Mouse (Mus musculus): ENCODE results near the gene M1ap.
A peak's percentile ranks its signal among the peaks of the same experiment; 100 is the strongest.

The M1ap gene

GRCm38 (mm10) chr6:82934616-82935230 lies 12.0 kb upstream of the M1ap start:
- DNase-seq (ENCODE audit: extremely low spot score, low read depth, low spot score) = no peak

GRCm38 (mm10) chr6:82939167-82939912 lies 7.4 kb upstream of the M1ap start, which contains the start of gene Sema4f:
Gene Sema4f, minus strand, starts transcription at chr6:82939769.
- peak; percentile 42 for DNase-seq (ENCODE audit: extremely low spot score, low read depth, low spot score)

DNA sequence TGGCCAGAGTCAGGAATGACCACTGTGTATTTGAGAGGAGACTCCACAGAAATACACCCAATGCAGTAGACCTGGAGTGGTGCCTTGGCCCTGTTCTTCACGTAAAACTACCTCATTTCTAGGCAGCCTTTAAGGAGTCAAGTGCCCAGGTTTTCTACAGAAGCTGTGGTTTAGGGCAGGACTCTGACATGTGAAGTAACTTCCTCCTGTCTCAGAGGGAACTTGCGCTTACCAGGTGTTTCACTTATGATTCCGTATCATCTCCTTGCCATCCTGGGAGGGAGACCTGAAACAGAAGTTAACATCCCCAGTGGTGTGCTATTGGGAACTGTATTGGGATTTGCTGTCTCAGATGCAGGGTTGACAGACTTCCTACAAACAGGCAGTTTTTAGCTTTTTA lies 5.9 kb upstream of the M1ap start:
- no peak for DNase-seq (ENCODE audit: extremely low spot score, low read depth, low spot score)

DNA sequence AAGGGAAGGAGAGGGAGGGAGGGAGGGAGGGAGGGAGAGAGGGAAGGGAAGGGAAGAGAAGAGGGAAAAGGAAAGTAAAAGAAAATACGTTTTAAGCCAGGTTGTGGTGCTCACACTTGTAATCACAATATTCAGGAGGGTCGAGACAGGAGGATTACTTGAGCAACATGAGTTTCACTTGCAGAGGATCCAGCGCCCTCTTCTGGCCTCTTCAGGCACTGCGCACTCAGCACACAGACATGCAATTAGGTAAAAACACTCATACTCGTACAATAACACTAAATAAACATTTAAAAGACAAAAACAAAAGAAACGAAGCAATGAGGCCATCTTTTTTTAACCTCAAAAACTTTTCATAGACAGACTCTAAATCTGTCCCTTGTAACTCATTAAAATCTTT lies 952 bp upstream of the M1ap start:
- no peak for DNase-seq (ENCODE audit: extremely low spot score, low read depth, low spot score)

GRCm38 (mm10) chr6:82956553-82957251 lies 10.0 kb downstream of the M1ap start:
- DNase-seq (ENCODE audit: extremely low spot score, low read depth, low spot score) = no peak

DNA sequence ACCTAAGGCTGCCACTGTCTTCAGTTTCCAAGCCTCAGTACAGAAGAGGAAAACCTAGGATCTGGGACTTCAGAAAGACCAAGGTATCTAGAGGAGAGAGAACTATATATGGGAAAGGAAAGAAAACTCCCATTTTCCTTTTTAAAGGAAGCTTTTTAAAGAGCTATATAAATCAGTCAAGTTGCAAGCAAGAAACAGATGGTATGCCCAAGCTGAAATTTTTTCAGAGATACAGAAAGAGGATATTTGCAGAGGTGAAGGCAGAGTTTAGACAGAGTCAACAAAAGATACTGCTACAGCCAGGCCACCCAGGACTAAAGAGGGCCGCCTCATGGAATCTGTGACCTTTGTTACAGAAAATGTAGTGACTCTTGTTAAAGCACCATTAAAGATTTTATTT lies 15.0 kb downstream of the M1ap start:
- DNase-seq (ENCODE audit: extremely low spot score, low read depth, low spot score) = no peak

DNA sequence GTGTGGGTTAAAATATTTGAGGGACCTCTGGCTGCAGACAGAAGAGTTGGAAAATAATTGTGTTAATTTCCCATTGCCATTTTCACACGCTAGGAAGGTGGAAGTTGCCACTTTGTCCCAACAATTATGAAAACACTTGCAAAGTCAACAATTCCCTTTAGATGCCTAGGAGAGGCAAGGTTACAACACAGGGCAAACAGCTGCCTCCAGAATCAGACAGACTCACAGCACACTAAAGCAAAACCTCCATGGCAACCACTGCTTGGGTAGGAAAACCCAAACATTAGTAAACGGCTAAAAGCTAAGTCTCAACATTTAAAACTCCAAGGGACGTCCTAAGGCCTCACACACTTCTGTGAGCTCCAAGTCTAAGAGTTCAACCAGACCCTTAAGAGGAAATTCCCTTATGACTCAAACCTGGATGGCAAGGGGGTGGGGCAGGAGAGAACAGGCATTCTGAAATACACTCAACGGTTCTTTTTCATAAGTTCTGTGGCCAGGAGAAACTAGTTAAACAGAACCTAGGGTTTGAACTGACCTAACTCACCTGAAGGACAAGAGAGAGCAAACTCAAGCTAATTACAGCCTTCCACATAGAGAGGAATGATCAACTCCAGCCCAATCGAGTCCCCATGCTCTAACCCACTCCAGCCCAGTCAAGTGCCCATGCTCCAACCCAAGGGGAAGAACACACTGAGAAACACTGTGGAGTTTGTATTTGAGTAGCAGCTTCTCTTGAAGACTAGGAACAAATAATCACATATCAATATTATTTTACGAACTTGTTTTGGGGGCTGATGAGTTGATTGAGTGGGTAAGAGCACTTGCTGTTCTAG lies 22.8 kb downstream of the M1ap start:
- DNase-seq (ENCODE audit: extremely low spot score, low read depth, low spot score) = no peak

GRCm38 (mm10) chr6:82971031-82971430 lies 24.3 kb downstream of the M1ap start:
- peak; percentile 53 for DNase-seq (ENCODE audit: extremely low spot score, low read depth, low spot score)

GRCm38 (mm10) chr6:82987411-82987971 lies 40.8 kb downstream of the M1ap start:
- peak; percentile 93 for DNase-seq (ENCODE audit: extremely low spot score, low read depth, low spot score)

DNA sequence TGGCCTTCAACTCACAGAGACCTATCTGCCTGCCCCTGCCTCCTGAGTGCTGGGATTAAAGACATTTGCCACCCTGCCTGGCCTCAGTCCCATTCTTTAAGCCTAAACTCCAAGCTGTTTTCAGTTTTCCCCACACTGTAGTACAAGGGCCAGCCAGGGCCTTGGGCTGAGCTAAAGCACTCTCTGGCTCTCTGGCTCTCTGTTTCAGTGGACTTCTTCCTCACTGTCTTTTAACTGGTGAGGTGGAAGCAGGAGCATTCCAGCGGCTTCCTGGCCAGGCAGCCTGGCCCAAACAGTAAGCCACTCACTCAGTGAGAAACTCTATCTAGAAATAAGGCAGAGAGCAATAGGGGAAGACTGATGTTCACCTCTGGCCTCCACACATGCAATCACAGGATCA lies 47.0 kb downstream of the M1ap start:
- no peak for DNase-seq (ENCODE audit: extremely low spot score, low read depth, low spot score)

- no peak for DNase-seq (ENCODE audit: extremely low spot score, low read depth, low spot score)
Measured at GRCm38 (mm10) chr6:82994372-82994771, 47.7 kb downstream of the M1ap start.

- peak; percentile 94 for DNase-seq (ENCODE audit: extremely low spot score, low read depth, low spot score)
Measured at GRCm38 (mm10) chr6:82996740-82997315, 50.1 kb downstream of the M1ap start.

DNA sequence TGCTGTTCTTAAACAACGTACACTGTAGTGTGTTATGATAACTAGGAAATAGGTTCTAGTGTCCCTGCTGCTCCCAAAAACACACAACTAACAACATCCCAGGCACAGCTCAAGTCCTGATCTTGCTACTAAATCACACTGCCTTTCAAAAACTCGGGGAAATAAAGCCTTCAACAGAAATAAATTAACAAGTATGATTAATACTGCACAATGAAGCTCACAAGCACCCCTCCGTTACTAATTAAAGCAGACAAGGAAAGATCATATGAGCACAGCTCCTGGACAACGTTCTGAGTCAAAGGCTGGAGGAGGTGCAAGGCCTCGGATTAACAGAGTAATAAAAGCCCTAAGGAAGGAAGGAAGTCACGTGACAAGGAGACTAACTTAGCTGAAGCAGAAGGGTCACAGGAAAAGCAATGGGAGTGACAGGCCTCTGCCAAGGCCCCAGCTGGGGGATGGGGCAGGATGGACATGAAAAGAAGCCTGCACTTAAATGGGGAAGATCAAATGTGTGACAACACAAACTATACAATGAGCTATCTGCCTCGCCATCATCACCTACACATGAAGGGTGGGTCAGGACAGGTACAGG lies 50.9 kb downstream of the M1ap start:
- DNase-seq (ENCODE audit: extremely low spot score, low read depth, low spot score) = no peak

DNA sequence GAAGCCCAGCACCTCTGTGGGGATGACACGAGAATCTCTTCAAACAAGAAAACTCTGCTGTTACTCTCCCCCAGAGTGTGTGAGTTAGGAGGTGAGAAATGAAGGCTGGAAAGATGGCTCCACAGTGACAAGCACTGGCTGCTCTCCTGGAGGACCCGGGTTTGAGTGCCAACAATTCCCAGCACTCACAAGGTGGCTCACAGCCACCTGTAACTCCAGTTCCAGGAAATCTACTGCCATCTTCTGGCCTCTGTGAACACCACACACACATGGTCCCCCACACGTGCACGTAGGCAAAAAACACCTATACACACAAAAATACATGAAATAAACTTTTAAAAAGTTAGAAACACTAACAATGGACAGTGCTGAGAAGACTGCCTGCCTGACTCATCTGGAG lies 51.6 kb downstream of the M1ap start:
- no peak for DNase-seq (ENCODE audit: extremely low spot score, low read depth, low spot score)

- DNase-seq (ENCODE audit: extremely low spot score, low read depth, low spot score) = no peak
Measured at GRCm38 (mm10) chr6:82999986-83000385, 53.3 kb downstream of the M1ap start.

GRCm38 (mm10) chr6:83003082-83003481 lies 56.4 kb downstream of the M1ap start:
- no peak for DNase-seq (ENCODE audit: extremely low spot score, low read depth, low spot score)

DNA sequence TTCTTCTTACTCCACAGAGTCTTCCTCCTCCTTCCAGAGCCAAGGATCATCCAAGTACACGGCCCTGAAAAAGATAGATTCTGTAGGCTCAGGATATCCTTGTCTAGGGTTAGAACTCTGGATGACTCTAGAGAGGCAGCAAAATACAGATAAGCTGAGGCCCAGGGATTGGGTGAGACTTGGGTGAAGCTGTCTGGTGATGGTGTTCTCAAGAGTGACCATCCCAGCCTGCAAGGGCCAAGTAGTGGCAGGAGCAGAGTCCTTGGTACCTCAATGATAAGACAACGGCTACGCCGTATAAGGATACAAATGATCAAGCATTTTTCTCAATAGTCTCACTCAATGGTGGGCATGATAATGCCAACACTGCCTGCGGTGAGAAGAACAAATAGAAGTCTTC lies 57.1 kb downstream of the M1ap start:
- DNase-seq (ENCODE audit: extremely low spot score, low read depth, low spot score) = no peak

DNA sequence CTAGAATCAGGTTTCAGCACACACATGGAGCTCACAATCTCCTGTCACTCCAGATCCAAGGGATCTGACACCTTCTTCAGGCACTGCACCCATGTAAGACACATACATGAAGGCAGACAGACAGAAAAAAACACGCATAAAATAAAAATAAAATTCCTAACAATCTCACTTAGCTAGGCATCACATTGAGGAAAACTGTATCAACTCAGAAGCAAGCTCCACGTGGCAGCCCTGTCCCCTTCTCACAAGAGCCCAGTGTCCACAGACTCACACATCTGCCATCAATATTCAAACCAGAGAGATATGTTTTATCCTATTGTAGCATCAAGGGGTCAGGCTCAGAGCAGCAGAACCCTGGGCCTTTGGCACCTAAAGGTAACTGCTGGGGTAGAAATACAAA lies 57.6 kb downstream of the M1ap start:
- DNase-seq (ENCODE audit: extremely low spot score, low read depth, low spot score) = no peak

DNA sequence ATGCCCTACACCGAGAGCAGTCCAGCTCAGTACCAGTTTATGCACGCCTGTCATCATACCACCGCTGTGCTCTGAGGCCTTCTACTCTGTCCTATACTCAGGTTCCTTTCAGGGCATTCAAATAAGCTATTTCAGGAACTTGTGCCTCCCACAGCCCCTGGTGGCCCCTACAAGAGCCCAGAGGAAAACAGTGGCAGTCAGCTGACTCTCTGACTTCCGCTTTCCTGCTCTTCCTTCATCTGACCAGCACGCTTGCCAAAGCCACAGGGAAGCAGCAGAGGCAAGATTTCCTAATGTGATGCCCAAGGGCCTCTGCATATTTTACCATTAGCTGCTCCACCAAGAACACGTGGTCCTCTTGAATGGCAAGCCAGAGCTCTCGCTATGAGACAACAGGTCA lies 58.2 kb downstream of the M1ap start:
- DNase-seq (ENCODE audit: extremely low spot score, low read depth, low spot score) = no peak

GRCm38 (mm10) chr6:83005444-83006011 lies 58.8 kb downstream of the M1ap start:
- DNase-seq (ENCODE audit: extremely low spot score, low read depth, low spot score) = no peak

Measured in hindlimb bud, embryonic 11.5 days (tissue).